Comparison of ENCODE assay signal across 21 mouse cellular contexts in genomic region chr13:24443763-24444347, GRCm38 (mm10).
DNase-seq lines count a peak whose midpoint lies in the region; ATAC-seq and TF ChIP-seq lines count a peak whose summit lies in the region.
"Had no signal": no experiment of that assay in that cellular context is flagged by ENCODE, and none has a peak within 500 bp of the region (broad histone marks: within the 10 kb centered on the region; RNA-seq: fewer than 3 reads in every experiment).

No protein-coding gene starts in this region.

- H3K27me3 ChIP-seq in lung, embryonic 16.5 days (ENCODE audit: control insufficient read depth, insufficient read depth, low read depth, low read length) = no peaks in the 10 kb centered on the region
- H3K27me3 ChIP-seq in liver, embryonic 11.5 days (replicated peaks; ENCODE audit: control insufficient read depth, insufficient read depth, low read length) = no peaks in the 10 kb centered on the region
- no peaks in the 10 kb centered on the region for H3K27me3 ChIP-seq in liver, postnatal 0 days (ENCODE audit: insufficient read depth, low read length)
- H3K27me3 ChIP-seq: heart, embryonic 15.5 days; midbrain, embryonic 13.5 days; neural tube, embryonic 12.5 days had no signal

- H3K36me3 ChIP-seq in lung, embryonic 16.5 days (ENCODE audit: control insufficient read depth, insufficient read depth, low read length) = no peaks in the 10 kb centered on the region
- H3K36me3 ChIP-seq in liver, embryonic 11.5 days (ENCODE audit: control insufficient read depth, insufficient read depth, low read length) = no peaks in the 10 kb centered on the region
- H3K36me3 ChIP-seq in liver, postnatal 0 days (replicated peaks; ENCODE audit: insufficient read depth, low read length) = peaks cover 3% of the 10 kb centered on the region
- H3K36me3 ChIP-seq: heart, embryonic 15.5 days; midbrain, embryonic 13.5 days; neural tube, embryonic 12.5 days had no signal

- 65% methylated on average over 4 of the region's 4 CpGs for WGBS in lung, embryonic 16.5 days
- WGBS in liver, embryonic 11.5 days = 58% methylated on average over 4 of the region's 4 CpGs
- WGBS in liver, postnatal 0 days (ENCODE audit: insufficient replicate concordance) = 41% methylated on average over 4 of the region's 4 CpGs

- TF ChIP-seq CTCF in liver, postnatal 0 days (IDR thresholded peaks at IDR 0.05; ENCODE audit: low read depth) = no peak

- ATAC-seq in lung, embryonic 16.5 days (ENCODE audit: low read depth) = peak; percentile 31; the same call in 1 of the 2 replicates
- ATAC-seq in liver, embryonic 11.5 days (replicated peaks; ENCODE audit: low FRiP score) = no peak; the same call in 1 of the 2 replicates
- 0 out of 2 replicates have a peak, but pooled peaks have one; percentile 23 for ATAC-seq in liver, postnatal 0 days
- ATAC-seq: activated CD4-positive, CD25-positive, alpha-beta regulatory T cell, adult 4 months; forebrain, embryonic 14.5 days; hindbrain, postnatal 0 days; midbrain, embryonic 13.5 days had no signal

- no peak for DNase-seq in lung, postnatal 4 days
- DNase-seq in liver, embryonic 11.5 days (ENCODE audit: low spot score) = no peak
- DNase-seq in liver, postnatal 0 days = no peak
- peak; percentile 23 for DNase-seq in yolk sac, embryonic 10.5 days (ENCODE audit: low spot score)
- no peak for DNase-seq in urinary bladder, postnatal 14 days (ENCODE audit: low spot score)
- DNase-seq in thymus, postnatal 10 days (ENCODE audit: low spot score in 2 of 2) = no peak
- DNase-seq: adrenal gland, postnatal 14 days; cerebellum, adult 11 months; cerebellum, postnatal 25 days; gastrocnemius, postnatal 14 days; heart, postnatal 4 days; kidney, adult 18-20 months; thymus, postnatal 14 days had no signal

- H3K9me3 ChIP-seq in lung, embryonic 16.5 days (ENCODE audit: control insufficient read depth, low read length) = no peaks in the 10 kb centered on the region
- no peaks in the 10 kb centered on the region for H3K9me3 ChIP-seq in liver, embryonic 11.5 days (ENCODE audit: control insufficient read depth, low read length)
- no peaks in the 10 kb centered on the region for H3K9me3 ChIP-seq in liver, postnatal 0 days (ENCODE audit: low read length)
- H3K9me3 ChIP-seq: heart, embryonic 15.5 days; midbrain, embryonic 13.5 days; neural tube, embryonic 12.5 days had no signal

- H3K27ac ChIP-seq in lung, embryonic 16.5 days (ENCODE audit: low read length) = no peak overlapping the region
- no peak overlapping the region for H3K27ac ChIP-seq in liver, embryonic 11.5 days (ENCODE audit: low read depth, low read length)
- peak overlapping the region; percentile 52 for H3K27ac ChIP-seq in liver, postnatal 0 days (ENCODE audit: low read depth)
- H3K27ac ChIP-seq: heart, embryonic 15.5 days; hindbrain, postnatal 0 days; layer of hippocampus, adult 2 months; midbrain, embryonic 13.5 days; neural tube, embryonic 12.5 days had no signal

- H3K4me2 ChIP-seq in lung, embryonic 16.5 days (ENCODE audit: low read depth, low read length) = no peak overlapping the region
- H3K4me2 ChIP-seq in liver, embryonic 11.5 days = peak overlapping the region; percentile 22; the same call in 1 of the 2 replicates
- H3K4me2 ChIP-seq in liver, postnatal 0 days (ENCODE audit: low read depth, low read length) = peak overlapping the region; percentile 28; the same call in 1 of the 2 replicates
- H3K4me2 ChIP-seq: heart, embryonic 15.5 days; midbrain, embryonic 13.5 days; neural tube, embryonic 12.5 days had no signal

- H3K4me1 ChIP-seq in lung, embryonic 16.5 days (replicated peaks; ENCODE audit: control insufficient read depth, insufficient read depth, low read length) = peaks cover 16% of the 10 kb centered on the region; the same call in 1 of the 2 replicates
- H3K4me1 ChIP-seq in liver, embryonic 11.5 days (replicated peaks; ENCODE audit: control insufficient read depth, insufficient read depth, low read length) = peaks cover 18% of the 10 kb centered on the region
- H3K4me1 ChIP-seq in liver, postnatal 0 days (ENCODE audit: insufficient read depth) = peaks cover 33% of the 10 kb centered on the region
- H3K4me1 ChIP-seq: midbrain, embryonic 13.5 days; neural tube, embryonic 12.5 days had no signal

- TF ChIP-seq EP300 in liver, postnatal 0 days (IDR thresholded peaks at IDR 0.05; ENCODE audit: low read depth) = no peak

- H3K9ac ChIP-seq in lung, embryonic 16.5 days (ENCODE audit: low read length) = no peak overlapping the region
- peak overlapping the region; percentile 23; the same call in 1 of the 2 replicates for H3K9ac ChIP-seq in liver, embryonic 11.5 days (ENCODE audit: low read depth, low read length)
- H3K9ac ChIP-seq in liver, postnatal 0 days (replicated peaks) = no peak overlapping the region
- H3K9ac ChIP-seq: heart, embryonic 15.5 days; midbrain, embryonic 13.5 days; neural tube, embryonic 12.5 days had no signal

- H3K4me3 ChIP-seq in lung, embryonic 16.5 days (ENCODE audit: low read length) = no peak overlapping the region
- no peak overlapping the region for H3K4me3 ChIP-seq in liver, embryonic 11.5 days (ENCODE audit: low read depth, low read length)
- H3K4me3 ChIP-seq in liver, postnatal 0 days (ENCODE audit: low read depth, low read length) = no peak overlapping the region
- H3K4me3 ChIP-seq: heart, embryonic 15.5 days; layer of hippocampus, adult 2 months; midbrain, embryonic 13.5 days; neural tube, embryonic 12.5 days had no signal
